Mouse (Mus musculus): Measurements from ENCODE around the gene Gprc5b. TPM values are rescaled to one million over a fixed set of nuclear protein-coding genes. Genes with fewer than 3 reads are reported as not detected.

Gene Gprc5b
- total RNA-seq (2023) = 10.6 TPM

GRCm38 (mm10) chr7:118995007-118995406 lies at the start of gene Gprc5b:
Gprc5b (minus strand) TSS chr7:118995211.

Other genes with a start within 250 kb of the Gprc5b start
- 0.26 TPM for gene Iqck, start 139.5 kb downstream of the Gprc5b start, total RNA-seq (2023)
- 10.4 TPM for gene Knop1, start 139.0 kb downstream of the Gprc5b start, total RNA-seq (2023)
- not detected for gene Gpr139, start 189.4 kb upstream of the Gprc5b start, total RNA-seq (2023)

Measured in CD4-positive naive resting alpha-beta T cell, adult 76 days (primary cell).